Mouse (Mus musculus): ENCODE data around the gene Dynlrb2.

The Dynlrb2 gene

DNA sequence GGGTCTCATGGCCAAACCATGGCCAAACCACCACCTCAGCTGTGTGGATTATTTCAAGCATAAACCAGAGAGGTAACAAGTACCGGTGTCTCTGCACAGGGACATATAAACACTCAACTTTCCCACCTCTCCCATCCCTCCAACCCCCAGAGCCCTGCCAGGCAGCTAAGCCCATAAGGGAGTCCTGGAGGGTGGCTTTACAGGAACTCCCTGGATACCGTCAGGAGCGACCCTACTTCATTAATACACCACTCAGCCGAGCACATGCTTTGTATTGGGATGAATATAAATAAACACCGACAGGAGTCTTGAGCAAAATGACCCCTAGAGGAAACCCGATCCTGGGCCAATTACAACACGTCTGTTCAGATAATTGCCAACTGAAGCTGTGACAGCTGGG lies 34.0 kb downstream of the Dynlrb2 start:
- no peak for DNase-seq (ENCODE audit: low read depth in 2 of 2, low spot score in 2 of 2)

DNA sequence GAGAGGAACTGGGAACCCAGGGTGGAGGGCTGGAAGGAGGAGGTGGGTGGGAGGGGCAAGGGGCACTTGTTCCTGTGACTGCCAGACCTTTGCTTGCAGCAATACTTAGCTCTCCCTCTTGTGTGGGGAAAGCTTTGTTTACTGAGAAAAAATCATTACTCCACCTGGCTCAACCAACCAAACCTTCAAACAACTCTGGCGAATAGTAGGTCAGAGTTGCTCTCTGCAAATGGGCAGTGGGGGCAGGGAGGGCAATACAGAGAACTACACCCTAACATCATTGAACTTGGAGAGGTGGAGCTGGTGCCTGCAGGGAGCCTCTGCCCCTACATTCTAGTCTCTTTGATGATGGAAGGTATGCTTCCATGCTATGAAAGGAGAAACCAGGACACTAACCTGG lies 35.4 kb downstream of the Dynlrb2 start:
- DNase-seq (ENCODE audit: low read depth in 2 of 2, low spot score in 2 of 2), result no peak

DNA sequence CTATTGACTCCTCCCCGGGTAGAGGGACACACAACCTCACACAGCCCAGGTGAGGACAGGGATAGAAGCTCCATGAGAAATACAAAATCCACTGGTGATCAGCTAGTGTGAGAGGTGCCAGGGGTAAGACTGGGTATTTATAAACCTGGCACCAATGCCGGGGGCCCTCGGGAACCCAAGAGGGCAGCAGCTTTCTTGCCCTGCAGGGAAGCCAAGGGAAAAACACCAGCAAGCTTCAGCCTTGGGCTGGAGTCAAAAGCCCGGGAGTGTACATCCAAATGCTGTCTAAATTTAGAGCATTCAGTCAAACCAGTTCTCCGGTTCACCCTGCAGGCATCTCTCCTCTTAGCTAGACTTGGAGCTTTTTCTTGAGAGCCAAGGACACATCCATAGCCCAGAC lies 38.1 kb downstream of the Dynlrb2 start:
- no peak for DNase-seq (ENCODE audit: low read depth in 2 of 2, low spot score in 2 of 2)

GRCm38 (mm10) chr8:116543366-116543765 lies 38.6 kb downstream of the Dynlrb2 start:
- DNase-seq (ENCODE audit: low read depth in 2 of 2, low spot score in 2 of 2), result no peak

GRCm38 (mm10) chr8:116552255-116552654 lies 47.5 kb downstream of the Dynlrb2 start:
- DNase-seq (ENCODE audit: low read depth in 2 of 2, low spot score in 2 of 2), result no peak

DNA sequence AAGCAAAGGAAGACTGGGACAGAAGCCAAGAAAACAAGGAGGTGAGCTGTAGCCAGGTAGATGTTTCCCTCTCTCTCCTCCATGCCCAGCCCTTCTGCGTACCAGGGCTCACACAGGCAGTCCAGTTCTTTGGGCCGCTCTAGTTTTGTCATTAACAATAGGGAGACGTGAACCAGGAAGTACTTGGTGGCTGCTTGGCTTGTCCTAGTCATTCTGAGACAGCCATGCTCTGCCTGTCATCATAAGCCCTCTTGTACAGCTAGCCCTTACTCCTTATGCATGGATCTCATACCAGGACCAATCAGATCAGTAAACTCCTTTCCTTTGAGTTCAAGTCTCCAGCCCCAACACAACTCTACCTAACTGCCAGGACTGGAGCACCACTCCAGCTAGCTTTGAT lies 48.0 kb downstream of the Dynlrb2 start:
- DNase-seq (ENCODE audit: low read depth in 2 of 2, low spot score in 2 of 2), result no peak
